Mouse (Mus musculus): Measurements from ENCODE around the gene Tex36.

Tex36 gene

DNA sequence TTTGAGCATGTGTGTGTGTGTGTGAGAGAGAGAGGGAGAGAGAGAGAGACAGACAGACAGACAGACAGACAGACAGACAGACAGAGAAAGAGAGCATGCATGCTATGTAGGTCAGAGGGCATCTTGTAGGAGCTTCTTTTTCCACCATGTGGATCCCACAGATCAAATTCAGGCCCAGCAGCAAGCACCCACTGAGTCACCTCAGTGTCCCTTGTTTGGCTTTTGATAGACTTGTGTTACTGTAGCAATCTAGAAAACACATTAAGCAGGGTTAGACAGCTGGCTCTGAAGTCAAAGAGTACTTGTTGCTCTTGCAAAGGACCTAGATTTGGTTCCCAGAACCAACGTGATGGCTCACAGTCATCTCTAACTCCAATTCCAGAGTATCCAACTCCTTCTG, 10.2 kb downstream of the Tex36 start:
- DNase-seq (ENCODE audit: inconsistent ontology term), result no peak

DNA sequence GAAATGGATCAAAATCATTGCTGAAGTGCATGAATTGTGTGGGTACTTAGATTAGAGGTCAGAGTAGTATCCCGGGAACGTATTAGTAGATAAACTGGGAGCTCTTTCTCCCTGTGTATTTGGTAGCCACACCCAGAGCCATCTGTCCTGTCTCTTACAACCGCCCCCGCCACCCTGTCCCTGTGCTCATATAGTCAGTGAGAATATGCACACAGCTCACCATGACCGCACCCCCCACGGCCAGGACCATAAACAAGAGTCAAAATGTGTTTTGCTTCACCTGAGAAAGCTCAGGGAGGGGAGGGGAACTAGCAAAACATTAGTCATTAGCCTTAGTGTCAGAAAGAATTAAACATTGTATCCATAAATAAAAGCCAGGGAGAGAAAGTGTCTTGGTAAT, 18.7 kb downstream of the Tex36 start:
- no peak for DNase-seq (ENCODE audit: inconsistent ontology term)

DNA sequence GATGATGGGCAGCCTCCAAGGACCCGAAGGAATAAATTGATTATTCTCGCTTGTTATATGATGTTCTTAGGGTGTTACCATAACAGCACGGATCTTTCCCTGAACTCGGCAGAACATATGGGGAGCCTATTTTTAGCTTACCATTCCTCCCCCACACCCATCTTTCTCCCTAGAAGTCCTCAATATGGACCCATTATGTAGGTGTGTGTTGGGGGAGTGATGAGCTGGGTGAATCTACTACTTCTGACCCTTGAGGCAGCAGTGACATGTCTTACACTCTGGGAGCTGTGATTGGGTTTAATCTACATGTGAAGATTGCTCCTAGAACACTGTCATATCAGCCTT, 21.7 kb downstream of the Tex36 start:
- DNase-seq (ENCODE audit: inconsistent ontology term), result no peak

DNA sequence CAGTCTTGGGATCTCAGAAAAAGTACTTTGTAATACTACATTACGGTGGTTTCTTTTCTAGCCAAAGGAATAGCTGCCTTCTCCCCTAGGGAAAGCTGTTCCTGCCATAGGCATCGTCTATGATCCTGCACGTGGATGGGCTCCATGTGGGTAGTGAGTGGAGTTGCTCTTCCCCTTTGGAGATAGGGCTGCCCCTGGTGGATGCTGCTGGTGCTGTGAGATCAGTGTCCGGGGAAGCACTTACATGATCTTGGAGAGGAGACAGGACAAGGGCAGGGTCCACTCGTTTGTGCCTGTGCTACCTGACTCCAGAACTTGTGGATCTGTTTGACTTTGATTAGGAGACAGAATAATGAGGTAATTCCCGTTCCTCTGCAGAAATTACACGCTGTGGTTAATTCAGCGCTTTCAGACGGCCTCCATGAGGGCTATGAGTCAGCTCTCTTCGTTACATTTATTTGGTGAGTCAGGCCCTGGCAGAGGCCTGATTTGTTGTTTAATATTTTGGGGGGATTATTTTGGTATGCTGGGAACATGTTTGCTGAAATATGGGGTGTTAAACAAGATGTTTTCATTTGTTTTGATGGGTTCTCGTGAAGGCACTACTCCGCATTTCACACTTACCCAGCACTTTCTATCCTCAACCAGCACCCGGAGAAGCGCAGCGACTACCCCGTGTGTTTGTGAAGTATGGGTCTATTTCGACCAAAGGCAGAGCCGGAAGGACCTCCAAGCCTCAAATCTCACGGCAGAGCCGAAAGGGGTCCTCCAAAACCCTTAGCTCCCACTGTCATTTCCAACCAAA, 22.3 kb downstream of the Tex36 start:
- no peak for DNase-seq (ENCODE audit: inconsistent ontology term)

DNA sequence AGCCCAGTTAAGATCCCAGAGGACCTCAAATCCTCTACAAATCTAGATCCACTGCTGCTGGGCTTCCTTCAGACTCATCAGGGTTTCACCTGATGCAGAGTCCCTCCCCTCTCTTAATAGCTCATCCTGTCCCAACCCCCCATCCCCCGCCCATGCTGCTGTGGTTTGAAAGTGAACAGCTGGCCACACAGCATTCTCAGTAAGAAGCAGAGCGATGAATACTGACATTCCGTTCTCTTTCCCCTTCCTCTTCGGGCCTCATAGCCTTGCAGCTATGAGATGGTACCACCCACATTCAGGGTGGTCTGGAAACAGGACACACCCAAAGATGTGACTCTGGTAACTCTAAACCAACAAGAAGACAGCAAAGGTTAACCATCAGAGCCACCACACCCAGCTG, 25.1 kb downstream of the Tex36 start:
- no peak for DNase-seq (ENCODE audit: inconsistent ontology term)

DNA sequence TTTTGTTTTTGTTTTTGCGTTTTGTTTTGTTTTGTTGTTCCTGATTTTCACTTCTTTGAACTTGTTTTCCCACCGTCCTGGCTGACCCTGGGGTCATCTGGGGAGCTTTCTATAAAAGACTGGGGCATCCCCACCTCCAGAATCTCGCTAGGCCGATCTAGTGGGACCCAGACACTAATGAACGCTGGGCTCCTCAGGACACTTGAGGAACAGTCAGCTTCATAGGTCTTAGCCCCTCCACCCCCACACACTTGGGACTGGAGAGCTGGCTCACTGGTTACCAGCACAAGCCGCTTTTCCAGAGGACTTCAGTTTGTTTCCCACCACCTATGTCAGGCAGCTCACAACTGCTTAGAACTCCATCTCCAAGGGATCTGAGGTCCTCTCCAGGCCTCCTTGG, 25.7 kb downstream of the Tex36 start:
- DNase-seq (ENCODE audit: inconsistent ontology term), result no peak

DNA sequence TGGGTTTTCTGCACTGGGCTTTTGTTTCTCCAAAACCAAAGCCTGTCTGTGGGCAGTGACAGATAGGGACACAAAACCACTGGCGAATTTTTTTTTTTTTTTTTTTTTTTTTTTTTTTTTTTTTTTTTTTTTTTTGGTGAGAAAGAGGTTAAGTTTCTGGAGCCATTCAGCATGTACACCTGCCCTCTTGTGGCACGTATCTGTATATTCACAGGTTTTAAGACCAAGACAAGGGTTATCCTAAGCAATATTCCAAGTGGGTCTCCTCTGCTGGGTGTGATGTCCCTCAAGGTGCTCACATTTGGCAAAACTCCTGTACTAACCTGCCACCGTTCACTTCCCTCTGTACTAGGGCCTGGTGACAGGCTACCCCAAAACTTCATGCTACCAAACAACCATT, 30.0 kb downstream of the Tex36 start:
- DNase-seq (ENCODE audit: inconsistent ontology term), result no peak

DNA sequence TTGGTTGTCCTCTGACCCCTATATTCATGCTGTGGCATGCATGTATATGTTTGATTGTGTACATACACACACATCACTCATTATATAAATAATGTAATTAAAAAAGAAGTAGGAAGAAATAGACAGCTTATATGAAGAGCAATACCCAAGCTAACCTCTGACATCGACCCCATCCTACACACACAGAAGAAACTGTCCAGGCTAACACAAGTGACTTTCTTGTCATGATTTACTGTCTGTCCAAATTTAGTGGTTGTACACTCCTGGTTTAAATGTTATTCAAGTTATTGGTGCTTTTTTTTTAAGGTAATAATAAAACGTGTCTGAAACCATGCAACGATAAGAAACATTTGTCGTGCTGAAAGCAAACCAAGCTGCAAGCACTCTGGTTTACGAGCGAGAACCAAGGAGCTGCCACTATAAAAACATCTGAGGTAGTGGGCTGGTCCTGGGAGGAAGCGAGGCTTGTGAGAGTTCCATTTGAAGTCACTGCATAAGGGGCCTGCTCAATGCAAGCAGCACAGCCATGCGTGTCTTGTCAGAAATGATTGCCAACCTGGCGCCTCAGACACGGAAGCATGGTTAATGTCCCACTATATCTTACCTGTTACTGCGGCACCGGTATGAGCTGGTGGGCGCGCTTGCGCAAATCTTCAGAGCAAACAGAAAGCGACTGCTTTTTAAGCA, 32.6 kb downstream of the Tex36 start:
- DNase-seq (ENCODE audit: inconsistent ontology term), result no peak

DNA sequence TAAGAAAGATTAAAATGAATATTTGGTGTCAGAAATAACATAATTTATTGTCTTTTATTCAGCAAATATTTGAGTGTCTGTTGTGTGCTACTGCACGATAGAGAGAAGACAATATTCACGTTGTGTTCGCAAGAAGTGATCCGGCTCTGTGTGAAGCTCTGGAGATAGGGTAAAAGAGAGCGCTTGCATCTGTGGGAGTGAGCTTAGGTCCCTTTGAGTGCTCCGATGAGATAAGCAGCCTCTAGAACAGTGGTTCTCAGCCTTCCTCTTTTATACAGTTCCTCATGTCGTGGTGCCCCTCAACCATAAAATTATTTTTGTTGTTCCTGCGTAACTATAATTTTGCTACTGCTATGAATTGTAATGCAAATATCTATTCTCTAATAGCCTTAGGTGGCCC, 37.4 kb downstream of the Tex36 start:
- DNase-seq (ENCODE audit: inconsistent ontology term), result no peak

DNA sequence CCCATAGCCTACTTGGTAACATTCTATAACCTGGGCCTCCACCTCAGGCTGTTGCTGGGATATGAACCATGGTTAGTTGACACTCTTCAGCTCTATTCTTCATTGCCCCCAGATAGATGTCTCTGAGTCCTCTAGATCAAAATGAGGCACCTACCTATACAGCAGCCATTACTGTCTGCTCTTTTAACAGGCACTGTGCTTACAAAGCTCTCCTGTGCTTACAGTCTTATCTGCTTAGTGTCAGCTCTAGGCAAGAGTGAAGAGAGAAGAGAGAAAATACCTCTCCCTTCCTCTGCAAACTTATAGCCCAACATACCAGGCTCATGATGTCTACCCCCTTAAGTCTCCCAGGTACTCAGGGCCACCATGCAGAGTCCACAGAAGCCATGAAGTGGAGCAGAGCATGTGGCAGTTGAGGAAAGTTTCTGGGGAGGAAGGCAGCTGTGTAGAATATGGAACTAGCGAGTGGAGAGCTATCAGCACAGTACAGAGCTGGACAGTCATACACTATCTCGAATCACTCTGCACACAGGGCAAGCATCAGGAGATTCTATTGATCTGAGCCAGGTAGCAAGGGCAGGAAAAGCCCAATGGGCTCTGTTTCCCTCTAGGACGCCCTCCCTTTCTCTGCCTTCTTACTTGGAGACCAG, 38.7 kb downstream of the Tex36 start:
- DNase-seq (ENCODE audit: inconsistent ontology term), result no peak

DNA sequence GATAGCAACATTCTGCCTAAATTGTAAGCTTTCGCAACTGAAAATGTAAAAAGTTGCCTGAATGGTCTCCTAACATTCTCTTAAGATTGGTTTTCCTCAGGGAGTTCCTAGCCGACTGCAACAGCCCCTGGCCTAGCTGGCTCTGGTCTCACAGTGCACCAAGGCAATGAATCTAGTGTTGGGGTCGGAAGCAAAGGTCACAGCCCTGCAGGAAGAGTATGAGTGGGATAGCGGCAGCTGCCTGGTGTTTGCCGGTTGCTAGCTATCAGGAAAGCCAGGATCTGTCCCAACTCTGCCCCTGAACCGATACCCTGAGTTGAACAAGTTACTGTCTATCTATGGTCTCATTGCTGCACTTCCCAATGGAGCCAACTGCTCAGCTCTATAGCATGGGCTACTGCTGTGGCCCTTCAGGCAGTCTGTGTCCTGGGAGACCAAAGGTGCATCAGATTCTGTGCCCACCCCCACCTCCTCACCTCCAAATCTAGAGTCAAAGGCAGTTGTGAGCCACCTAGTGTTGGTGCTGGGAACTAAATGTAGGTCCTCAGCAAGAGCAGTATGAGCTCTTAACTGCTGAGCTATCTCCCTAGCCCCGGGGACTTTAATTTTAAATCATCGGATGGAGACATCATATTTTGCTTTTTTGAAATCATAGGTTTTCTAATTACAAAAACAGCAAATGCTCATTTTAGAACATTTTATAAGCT, 46.0 kb downstream of the Tex36 start:
- DNase-seq (ENCODE audit: inconsistent ontology term), result peak; percentile 11

DNA sequence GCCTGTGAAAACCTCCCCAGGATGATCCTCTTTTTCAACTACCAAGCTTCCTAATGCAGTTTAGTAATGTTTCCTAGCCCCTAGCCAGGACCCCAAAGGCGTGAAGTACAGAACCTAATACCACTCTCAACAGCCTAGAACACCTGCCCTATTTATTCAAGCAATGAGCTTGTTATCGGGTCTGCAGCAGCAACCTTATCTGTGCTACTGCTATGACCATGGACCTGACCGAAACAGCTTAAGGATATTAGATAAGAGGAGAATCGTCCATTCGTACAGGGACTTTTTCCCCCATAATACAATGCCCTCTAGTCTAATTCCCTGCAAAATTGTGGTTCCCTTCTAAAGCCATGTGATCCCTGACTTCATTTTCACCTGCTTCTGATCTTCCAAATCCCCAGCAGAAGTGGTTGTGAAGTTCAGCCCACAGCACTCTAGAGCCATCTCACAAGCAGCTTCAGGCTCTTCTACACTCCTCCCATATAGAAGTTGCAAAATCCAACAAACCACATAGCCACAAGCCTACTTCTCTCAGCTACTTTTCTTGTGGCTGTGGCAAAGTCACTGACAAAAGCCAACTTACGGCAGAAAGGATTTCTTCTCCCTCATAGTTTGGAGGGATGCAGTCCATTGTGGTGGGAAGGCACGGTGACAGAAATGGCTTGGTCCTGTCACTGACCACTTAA, 49.5 kb downstream of the Tex36 start:
- no peak for DNase-seq (ENCODE audit: inconsistent ontology term)

DNA sequence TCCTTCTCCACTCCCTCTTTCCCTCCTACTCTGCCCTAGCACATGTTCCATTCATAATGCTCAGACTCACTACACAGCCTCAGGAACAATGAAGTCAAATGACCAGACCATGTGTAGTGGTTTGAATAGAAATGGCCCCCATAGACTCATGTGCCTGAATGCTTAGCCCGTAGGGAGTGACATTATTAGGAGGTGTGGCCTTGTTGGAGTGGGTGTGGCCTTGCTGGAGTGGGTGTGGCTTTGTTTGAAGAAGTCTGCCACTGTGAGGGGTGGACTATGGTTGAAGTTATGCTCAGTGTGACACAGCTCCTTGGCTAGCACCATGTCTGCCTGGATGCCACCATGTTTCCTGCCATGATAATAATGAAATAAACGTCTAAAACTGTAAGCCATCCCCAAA, 51.0 kb downstream of the Tex36 start:
- no peak for DNase-seq (ENCODE audit: inconsistent ontology term)

DNA sequence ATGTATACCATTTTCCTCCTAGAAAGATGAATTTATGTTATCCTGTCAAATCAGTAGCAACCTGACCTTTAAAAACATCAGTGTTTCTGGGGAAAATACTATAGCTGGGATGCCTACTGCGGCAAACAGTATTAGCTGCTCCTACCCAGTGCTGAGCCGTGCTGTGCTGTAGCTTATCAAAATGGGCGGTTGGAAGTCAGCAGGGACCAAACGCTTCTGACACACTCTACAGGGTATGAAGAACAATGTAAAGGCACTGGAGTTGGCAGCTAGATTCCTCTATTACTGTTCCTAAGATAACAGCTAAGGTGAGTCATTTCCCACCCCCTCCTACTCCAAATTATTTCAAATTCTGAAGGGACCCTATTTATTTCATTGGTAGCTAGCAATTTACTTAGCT, 53.5 kb downstream of the Tex36 start:
- DNase-seq (ENCODE audit: inconsistent ontology term), result no peak

DNA sequence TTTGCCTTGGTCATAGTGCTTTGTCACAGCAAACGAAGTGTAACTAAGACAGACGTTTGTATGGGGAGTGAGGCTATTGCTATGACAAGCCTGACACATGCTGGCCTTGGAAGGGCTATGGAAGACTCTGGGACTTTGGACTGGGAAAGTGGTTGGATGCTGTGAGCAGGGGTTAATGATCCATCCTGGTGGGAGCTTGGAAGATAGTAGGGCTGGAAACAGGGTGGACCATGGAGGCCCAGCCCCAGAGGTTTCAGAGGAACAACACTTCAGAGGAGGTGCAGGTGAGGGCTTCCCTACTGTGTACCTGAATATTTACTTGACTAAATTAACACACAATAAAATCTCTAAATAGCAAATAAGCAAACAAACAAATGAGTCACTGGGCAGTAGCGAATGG, 56.3 kb downstream of the Tex36 start:
- no peak for DNase-seq (ENCODE audit: inconsistent ontology term)

DNA sequence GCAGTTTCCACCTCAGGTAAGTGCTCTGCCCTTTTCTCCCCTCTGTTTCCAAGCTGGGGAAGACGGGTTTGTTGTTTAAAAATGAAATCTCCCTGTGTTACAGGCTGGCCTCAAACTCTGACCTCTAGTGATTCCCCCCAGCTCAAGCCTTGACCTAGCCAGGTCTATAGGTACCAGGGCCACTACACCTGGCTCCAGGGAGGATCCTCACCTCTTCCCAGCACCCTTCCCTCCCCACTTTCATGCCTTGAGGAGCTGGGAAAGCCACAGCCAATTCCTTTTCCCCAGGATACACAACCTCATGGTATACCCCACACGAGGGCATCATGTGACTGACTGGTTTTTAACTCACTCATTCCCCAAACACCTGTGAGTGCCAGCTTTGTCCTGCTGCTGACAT, 57.0 kb downstream of the Tex36 start:
- DNase-seq (ENCODE audit: inconsistent ontology term), result no peak

DNA sequence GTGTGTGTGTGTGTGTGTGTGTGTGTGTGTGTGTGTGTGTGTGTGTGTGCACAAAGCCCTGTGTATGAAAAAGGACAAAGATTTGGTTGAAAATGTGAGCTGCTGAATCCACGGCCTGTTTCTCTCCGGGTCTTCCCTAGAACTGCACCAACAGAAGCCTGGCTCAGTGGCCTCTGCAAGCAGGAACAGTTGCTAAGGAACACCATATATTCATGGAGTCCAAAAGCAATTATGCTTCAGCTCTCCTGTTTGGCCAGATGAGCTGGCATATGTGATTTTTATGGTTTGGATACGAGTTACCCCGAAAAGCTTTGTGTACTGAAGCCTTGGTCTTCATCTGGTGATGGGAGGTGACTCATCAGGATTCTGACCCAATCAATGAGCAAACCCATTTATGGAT, 58.8 kb downstream of the Tex36 start:
- no peak for DNase-seq (ENCODE audit: inconsistent ontology term)

DNA sequence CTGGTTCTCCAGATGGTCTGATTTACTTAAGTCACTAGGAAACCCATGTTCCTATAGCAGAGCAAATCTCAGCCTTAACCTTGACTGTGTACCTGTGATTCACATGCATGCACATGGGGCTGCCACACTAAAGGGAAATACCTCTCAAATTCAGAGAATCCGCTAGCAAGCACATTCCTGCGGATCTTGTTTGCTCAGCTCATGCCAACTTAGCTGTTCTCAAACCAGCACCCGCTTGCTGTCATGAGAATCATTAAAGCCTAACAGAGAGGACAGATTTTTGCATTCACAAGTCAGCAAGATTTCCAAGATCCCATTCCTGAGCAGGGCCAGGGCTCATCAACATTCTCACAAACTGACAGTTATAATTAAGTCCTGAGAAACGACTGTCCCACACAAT, 64.6 kb downstream of the Tex36 start:
- peak; percentile 56 for DNase-seq (ENCODE audit: inconsistent ontology term)
